Mouse (Mus musculus): ENCODE data around the gene Ints3.

Gene Ints3

DNA sequence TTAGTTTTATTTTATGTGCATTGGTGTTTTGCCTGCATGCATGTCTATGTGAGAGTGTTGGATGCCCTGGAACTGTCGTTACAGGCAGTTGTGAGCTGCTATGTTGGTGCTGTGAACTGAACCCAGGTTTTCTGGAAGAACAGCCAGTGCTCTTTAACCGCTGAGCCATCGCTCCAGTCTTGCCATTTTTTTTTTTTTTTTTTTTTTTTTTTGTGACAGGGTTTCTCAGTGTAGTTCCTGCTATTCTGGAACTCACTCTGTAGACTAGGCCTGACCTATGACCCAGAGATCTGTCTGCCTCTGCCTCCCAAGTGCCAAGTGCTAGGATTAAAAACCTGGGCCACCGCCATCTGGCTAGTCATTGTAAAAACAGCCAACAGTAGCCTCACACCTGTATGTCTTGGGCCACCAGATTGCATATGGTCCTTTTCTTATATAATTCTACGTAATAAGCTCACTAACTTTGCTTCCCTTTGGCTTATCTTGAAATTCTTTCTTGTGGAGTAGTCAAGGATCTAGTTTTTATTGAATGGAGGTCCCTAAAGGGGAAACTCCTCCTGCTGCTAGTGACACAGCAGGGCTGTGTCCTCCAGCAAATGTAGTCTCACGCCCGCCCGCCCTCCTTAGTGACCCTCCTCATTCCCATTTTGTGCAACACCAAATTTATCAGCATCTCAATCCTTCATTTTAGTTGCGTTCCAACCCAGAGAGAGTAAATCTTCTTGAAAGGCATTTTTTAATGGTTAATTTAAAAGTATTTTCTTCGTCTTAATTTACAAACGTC is 12.2 kb upstream of the Ints3 start:
- no peak for DNase-seq (ENCODE audit: low read depth, low spot score)

DNA sequence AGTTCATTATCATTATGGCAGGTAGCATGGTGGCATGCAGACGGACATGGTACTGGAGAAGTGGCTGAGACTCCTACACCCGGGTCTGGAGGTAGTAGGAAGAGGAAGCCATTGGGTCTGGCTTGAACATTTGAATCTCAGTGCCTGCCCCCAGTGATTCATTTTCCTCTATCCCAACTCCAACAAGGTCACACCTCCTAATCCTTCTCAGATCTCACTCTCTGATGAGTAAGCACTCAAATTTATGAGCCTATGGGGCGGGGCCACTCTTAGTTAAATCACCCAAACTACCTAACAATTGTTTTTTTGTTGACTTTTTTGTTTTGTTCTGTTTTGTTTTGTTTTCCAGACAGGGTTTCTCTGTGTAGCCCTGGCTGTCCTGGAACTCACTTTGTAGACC is 10.6 kb upstream of the Ints3 start:
- no peak for DNase-seq (ENCODE audit: low read depth, low spot score)

DNA sequence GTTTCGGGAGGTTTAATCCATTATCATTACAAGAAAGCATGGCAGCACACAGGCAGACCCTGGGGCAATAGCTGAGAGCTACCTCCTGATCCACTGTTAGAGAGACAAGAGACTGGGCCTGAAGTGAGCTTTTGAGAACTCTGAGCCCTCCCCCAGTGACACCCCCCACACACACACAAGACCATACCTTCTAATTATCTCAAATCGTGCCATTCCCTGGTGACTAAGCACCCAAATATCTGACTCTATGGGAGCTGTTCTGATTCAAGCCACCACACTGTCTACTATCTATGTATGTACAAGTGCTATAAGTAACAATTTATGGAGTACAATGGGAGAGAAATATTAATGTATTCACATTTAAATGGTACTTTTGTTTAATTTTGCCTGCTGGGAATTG is 7.3 kb upstream of the Ints3 start:
- DNase-seq (ENCODE audit: low read depth, low spot score) = no peak

DNA sequence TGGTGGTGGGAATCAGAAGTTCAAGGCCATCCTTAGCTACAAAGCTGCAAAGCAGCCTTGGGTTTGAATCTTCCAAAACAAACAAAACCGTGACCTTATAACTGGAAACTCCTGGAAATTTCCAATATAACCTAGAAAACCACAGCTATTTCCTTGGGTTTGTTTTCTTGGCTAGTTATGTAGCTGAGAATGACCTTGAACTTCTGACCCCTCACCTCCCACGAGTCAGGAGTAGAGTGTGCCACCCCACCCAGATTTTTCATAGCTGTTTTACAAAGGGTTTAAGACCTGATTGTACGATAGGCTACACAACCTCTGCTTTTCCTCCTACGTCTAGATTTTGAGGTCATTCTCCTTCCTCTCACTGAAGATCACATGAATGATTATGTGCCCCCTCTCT is 3.7 kb upstream of the Ints3 start:
- DNase-seq (ENCODE audit: low read depth, low spot score) = no peak

DNA sequence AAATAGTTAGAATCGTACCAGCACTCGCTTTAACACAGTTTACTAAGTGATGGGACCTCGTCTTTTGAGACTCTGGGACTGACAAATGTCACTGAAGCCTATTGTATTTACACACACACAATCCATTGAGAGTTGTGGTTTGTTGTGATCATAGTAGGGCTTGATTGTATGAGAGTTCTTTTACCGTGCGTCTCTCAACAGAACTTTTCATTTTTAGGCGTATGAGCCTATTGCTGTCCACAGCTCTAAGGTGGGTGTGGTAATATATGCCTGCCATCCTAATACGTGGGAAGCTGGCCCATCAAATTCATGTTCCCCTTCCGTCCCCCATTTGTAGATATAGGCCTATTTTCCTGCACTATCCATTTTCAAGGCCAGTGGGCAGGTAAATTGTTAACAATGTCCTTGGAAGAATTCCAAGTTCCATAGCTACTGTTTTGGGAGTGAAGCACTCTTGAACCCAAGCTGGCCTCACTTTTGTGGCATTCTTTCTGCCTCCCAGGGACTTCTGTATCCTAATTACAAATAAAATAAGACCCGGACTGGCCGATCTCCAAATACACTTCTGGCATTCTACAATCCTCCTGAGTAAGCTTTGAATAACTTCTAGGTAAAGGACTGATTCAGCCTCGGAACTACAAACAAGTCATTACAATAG is 780 bp upstream of the Ints3 start:
- DNase-seq (ENCODE audit: low read depth, low spot score) = no peak

DNA sequence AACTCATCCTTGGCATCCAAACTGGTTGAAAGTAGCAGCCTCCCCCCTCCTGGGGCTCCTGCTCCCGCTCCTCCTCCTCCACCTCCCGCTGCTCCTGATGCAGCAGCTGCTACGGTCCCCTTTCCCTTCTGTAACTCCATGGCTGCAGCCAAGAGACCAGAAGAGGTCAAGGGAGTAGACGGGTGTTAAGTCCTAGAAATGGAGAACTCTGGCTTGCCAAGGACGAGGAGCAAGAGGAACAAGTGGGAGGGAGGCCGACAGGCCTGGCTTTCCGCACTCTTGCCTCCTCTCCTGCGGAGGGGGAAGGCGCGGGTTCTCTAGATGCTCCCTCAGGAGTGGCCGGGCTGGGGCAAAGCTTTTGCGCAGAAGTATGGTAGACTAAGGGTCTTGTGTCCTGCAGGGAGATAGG is 607 bp downstream of the Ints3 start:
- DNase-seq (ENCODE audit: low read depth, low spot score) = peak; percentile 17

DNA sequence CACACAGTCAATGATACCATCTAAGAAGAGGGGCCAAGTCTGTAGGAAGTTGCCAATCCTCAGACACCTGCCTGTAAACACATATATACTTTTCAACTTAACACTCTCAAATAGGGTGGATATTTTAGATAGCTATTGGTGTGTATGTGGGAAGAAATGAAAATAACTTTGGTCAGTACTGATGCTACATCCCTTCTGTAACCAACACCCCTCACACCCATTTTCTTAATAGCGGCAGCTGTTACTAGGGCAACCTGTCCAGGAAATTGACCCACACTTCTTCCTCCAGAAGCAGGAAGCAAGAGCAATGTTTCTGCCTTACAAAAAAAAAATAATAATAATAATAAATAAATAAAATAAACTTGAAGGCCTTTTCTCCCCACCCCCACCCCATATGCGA is 1.1 kb downstream of the Ints3 start:
- no peak for DNase-seq (ENCODE audit: low read depth, low spot score)

DNA sequence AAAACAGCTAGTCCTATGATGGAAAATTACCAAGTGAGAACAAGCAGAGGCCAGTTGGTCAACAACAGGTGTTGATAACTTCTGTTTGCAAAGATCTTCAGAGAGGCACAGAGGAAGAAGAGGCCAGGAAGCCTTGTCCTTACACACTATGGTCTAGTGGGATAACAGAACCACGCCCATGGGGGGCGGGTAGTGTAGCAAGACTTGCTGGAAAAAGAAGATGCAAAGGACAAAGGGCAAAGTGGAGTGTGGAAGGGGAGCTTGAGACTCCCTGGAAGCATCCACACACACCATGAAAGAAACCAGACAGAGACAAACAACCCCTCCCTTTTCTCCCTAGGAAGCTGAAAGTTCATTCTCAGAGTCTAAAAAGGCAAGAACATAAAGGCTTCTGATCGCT is 3.8 kb downstream of the Ints3 start:
- DNase-seq (ENCODE audit: low read depth, low spot score) = no peak

DNA sequence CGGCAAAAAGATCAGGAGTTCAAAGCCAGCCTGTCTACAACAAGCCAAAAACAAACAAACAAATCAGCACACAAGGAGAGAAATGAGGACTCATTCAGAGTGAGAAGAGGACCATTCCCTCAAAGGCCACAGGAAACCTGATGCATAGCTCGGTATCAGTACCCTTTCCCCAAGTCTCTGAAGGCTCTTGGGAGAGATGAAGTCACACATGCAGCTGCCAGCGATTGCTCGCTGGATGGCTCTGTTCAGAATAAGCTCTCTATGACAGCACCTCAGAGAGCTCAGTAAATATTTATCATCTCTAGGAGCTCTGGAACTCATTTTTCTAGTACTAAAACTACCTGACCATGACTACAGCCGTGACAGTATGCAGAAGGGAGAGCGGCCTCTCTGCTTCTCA is 5.2 kb downstream of the Ints3 start:
- no peak for DNase-seq (ENCODE audit: low read depth, low spot score)

DNA sequence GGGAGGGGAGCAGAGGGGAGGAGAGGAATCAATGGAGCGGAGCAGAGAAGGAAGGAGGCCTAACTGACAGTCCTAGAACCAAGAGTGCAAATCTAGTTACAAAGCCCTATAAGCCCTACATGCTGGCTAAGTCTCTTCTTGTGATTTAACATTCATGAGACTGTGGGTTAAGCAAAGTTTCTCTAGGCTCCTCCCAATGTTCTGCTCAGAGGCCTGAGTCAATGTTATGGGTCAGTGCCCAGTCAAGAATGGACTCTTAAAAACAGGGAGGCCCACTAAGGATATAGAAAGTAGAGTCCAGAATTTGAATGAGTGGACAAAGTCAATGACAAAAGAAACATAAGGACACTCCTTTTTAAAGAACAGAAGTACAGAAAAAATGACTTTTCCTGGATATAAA is 5.8 kb downstream of the Ints3 start:
- DNase-seq (ENCODE audit: low read depth, low spot score) = no peak

DNA sequence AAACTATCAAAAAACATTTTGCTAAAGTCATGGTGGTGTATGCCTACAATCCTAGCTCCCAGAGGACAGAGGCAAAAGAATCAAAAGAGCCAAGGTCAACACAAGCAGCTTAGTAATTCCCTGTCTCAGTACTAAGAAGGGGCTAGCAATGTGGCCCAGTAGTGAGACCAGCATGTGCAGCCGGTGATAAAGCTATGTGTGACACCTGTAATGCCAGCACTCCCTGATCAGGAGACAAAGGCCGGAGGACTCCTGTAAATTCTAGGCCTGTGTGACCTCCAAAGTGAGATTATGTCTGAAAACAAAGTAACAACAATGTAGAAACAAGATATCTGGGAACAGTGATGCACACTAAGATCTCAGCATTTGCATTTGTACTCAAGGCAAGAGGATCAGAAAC is 7.9 kb downstream of the Ints3 start:
- no peak for DNase-seq (ENCODE audit: low read depth, low spot score)

DNA sequence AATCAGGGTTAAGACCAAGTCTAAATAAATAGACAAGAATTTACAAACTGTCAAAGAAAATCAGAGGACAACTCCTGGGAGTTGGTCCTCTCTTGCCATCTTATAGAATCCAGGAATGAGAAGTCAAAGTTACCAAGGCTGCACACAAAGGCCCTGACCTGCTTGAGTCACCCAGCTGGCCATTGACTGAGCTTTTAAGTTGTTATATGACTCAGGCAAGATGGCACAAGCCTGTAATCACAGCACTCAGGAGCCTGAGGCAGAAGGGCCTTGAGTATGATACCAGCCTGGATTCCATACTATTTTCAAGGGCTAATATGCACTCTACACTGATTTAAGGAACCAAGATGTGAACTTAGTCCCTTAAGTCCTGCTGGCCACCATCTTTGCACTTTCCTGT is 9.9 kb downstream of the Ints3 start:
- DNase-seq (ENCODE audit: low read depth, low spot score) = no peak

DNA sequence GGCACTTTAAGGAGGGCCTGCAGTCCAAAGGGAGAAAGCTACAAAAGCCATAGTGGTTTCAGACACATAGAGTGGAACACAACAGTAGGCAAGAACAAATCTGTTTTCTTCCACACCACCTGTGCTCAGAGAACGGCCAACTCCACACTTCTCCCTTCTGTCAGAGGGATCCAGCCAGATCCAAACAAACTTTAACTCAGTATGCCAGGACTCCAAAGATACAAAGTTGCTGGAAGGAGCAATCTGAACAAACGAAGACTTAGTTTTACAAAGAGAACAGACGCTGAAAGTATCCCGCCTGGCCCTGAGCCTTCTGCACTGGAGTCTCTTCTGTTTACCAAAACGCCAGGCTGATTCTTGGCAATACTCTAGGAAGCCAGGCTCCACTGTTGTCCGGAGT is 12.7 kb downstream of the Ints3 start:
- no peak for DNase-seq (ENCODE audit: low read depth, low spot score)

DNA sequence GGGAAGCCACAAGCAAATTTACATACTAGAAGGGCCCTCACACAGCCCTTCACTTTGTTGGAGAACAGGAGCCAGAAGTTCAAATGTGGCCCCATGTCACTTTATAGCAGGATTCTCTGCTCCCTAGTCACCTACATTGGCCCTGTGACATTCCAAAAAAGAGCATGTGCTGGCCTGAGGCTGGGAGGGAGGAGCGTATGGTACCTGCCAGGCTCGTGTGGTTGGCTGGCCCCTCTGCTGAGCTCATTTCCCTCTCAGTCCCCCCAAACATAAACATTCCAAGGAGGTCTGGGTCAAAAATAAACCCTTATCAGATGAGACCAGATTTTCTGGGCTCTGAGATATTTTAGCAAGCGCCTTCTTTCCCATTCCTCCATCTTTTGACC is 20.4 kb downstream of the Ints3 start:
- no peak for DNase-seq (ENCODE audit: low read depth, low spot score)

DNA sequence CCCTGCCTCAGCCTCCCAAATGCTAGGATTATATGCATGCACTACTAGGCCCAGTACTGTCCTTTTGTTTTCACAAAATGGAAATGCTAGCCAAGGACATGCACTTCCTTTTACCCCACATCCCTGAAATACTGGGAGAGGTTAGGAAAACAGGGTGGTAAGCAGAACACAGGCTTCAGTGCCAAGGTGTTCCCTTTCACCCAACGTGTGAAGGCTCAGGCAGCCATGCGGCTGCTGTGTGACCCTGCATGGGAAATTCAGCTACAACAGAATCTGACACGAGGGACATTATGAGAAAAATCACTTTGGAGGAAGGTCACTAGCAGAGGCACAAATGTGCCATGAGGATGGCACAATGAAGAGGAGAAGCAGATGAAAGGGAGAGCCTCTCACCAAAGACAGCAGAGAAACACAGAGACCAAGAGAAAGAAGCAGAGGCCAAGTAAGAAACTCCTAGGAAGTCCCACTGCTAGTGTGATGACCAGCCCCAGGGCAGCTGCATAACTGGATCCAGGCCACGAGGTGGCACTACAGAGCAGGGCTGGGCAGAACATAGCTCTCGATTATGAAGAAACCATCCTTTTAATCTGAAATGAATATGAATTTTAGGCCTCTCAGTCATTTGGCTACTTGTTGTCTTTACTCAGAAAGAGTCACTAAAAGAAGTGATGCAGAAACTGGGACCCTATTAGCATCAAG is 21.0 kb downstream of the Ints3 start:
- peak; percentile 64 for DNase-seq (ENCODE audit: low read depth, low spot score)

DNA sequence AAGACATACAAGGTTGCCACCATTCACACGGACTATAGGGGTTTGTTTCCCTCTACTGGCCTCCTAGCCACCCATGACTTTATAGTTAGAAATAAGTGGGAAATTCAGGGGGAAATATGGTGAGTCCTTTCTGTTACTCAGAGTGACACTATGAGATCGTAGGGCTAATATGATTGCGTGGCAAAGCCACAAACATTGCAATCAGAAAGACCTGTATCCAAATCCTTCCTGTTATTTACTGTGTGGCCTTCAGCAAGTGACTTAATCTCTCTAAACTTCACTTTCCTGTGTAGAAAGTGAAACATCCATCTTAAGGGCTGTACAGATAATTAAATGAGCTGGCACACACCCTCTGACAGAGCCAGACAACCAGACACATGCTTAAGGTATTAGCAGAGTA is 24.7 kb downstream of the Ints3 start:
- DNase-seq (ENCODE audit: low read depth, low spot score) = no peak

DNA sequence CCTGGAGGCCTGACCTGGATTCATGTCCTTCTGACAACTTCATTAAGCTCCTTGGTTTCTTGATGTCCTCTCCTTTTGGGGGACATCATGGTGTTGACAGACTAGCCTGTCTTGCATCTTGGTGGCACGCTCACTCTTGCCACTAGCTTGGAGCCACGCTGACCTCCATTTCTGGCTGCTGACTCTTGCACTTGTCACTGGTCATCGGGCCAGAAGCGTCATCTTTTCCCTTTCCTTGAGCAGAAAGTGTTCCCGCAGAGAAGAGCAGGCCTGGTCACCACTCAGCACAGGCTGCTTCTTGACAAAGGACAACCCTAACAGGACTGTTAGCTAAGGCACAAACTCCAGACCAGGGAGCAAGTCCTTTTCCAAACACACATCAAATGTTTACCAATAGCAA is 27.0 kb downstream of the Ints3 start:
- no peak for DNase-seq (ENCODE audit: low read depth, low spot score)

DNA sequence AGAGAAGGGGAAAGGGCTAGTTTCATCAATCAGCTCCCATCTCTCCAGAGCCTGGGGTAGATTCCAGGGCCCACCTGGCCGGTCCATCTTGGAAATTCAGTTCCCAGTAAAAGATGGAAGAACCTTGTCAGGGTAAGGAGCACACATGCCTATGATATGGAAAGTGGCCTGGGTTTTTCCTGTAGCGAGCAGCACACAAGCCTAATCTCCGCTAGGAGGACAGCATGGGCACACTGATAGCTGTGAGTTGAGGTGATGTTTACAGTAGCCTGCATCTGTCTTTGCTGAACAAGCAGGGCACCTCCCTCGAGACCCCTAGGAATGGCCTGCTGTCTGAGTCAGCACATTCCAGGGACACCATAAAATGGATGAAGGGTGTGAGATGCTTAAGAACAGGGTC is 28.8 kb downstream of the Ints3 start:
- DNase-seq (ENCODE audit: low read depth, low spot score) = no peak

DNA sequence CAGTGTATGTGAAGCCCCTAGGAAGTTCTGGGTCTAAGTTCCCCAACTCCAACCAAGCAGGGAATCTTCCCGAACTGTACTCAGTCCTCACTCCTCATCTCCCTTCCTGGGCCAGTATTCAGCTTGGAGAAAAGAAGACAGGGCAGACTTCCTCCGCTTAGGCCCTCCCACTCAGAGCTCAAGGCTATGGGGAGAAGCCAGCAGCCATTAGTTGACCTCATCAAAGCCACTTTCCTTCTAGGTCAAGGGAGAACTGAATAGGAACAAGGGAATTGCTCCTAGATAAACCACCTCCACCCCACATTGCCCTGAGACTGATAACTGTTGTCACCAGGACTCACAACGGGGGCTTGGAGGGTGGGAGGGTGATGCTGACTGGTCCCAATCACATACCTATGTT is 29.3 kb downstream of the Ints3 start:
- DNase-seq (ENCODE audit: low read depth, low spot score) = no peak

DNA sequence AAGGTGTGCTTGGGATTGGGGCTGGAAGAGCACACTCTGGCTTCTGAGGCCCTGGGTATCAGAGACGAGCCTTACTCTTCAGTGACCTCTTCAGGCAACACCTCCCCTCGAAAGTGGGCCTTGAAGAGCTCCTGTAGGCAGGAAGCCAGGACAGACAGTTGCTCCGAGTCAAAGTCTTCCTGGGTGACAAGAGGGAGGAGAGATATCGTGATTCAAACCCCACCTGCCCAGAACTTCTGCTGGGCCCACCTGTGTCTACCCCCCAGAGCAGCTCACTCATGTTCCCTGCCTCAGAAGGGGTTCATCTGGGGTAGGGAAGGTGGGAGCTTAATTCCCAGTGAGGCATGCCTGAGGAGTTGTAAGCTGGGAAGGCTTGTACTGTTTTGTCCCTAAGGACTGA is 32.4 kb downstream of the Ints3 start:
- no peak for DNase-seq (ENCODE audit: low read depth, low spot score)

DNA sequence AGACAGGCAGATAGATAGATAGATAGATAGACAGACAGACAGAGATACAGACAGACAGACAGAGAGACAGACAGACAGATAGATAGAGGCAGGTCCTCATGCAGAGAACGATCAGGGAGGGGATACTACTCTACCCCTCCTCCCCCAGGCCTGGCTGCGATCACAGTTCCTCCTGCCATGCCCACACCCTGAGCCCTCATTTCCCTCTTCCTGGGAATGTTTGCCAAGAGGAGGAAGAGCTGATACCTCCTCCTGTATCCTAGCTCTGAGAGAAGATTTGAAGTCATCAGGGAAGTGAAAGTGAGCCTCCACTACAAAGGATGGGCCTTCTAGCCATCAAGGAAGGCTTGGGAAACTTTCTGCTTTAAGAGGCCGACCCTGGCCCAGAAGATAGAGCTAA is 37.8 kb downstream of the Ints3 start:
- no peak for DNase-seq (ENCODE audit: low read depth, low spot score)

DNA sequence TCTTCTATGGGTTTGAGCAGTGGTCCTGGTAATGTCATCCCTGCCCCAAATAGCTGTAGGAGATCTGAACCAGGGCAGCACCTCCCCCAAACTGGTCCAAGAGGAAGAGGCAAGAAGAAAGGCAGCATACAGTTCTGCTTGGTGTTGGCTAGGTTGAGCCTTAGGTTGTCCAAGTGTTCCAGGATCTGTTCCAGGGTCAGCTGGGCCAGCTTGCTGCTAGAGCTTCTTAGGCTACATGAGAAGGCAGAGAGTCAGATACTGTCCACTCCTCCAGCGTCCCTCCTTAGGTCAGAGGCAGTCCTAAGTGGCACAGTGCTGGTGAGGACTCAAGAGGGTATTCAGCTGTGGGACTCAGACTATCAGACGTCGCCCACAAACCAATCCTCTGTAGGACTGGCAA is 40.8 kb downstream of the Ints3 start:
- no peak for DNase-seq (ENCODE audit: low read depth, low spot score)

DNA sequence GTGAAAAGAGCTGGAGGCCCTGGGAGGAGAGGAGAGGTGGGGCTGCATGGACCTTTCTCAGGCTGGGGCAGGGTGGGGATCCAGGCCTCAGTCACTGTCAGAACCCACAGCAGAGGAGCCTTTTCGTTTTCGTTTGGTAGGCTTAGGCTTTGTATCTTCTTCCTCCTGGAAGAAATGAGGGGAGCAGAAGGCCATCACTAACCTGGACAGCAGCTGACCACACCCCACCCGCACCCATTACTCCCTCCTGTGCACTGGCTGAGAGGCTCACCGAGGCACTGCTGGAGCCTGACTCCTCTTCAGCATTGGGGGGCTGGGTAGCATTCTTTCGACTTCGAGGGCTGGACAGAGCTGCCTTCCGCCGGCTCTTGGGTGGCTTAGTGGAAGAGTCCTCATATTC is 41.5 kb downstream of the Ints3 start:
- DNase-seq (ENCODE audit: low read depth, low spot score) = no peak

All from forelimb bud, embryonic 11.5 days (tissue).